Mouse (Mus musculus) gastrocnemius, adult 2 months (tissue): ENCODE measurements around the gene Gm21725. TPM values are rescaled to one million over a fixed set of nuclear protein-coding genes. Genes with fewer than 3 reads are reported as not detected.
"Not testable (repeated sequence)": the region's sequence is repeated elsewhere in the genome, so short reads cannot be mapped to it uniquely, and the experiment has no call there.

Experiments
- DNase-seq: peaks from one replicate; pipeline ENCODE4 v3.0.0; 2022
- H3K27ac ChIP-seq: fragments of 200-600 bp; 2 replicates; pipeline ENCODE4 v1.8.1; 2022; ENCODE audit warnings: mild to moderate bottlenecking
- H3K4me3 ChIP-seq: fragments of 200-600 bp; 2 replicates; pipeline ENCODE4 v1.8.1; 2022; ENCODE audit warnings: mild to moderate bottlenecking, moderate library complexity
- intact Hi-C: fragments of 180-260 bp; cut with DNase I; formaldehyde crosslinking; loops from one replicate; pipeline ENCODE4 v1.15.1; 2025
- long read RNA-seq, 2 experiments: library from polyadenylated mRNA; stranded (forward); transcript quantifications; one replicate each; pipeline ENCODE4 v2.0.0; 2021
- total RNA-seq, 2 experiments: library from RNA; stranded (reverse); gene quantifications; 2 replicates each; pipeline ENCODE4 v1.2.3; 2021

The Gm21725 gene
- not detected for total RNA-seq
- long read RNA-seq, experiment 1, result 0 reads
- long read RNA-seq, experiment 2, result 0 reads

DNA sequence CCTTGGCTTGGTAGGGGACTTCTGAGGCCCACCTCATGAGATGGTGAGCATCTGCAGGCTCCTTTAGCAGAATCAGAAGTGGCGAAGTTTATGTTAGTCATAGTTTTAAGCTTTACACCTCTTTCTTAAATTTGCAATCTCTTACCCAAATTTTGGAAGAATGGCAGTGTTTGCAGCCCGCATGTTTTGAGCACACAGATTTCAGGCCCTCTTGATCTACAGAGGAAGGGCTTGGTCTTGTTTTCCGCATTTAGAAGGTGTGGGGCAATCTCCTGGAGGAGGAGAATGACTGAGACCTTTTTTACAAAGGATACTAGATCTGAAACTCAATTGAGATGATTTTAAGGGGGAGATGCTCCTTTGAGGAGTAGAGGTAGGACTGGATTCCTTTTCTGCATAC, at the start of gene Gm21725:
Gene Gm21725, minus strand, starts transcription at position 101 of the 400 bp plus-strand sequence.
- H3K4me3 ChIP-seq, H3K27ac ChIP-seq, DNase-seq, intact Hi-C loops: not testable (repeated sequence)

Other genes starting within 250 kb of the Gm21725 start
- not detected for gene Gm21891, start 215.6 kb downstream of the Gm21725 start, total RNA-seq
- gene Gm21425, start 187.1 kb downstream of the Gm21725 start, total RNA-seq, result not detected
- gene Gm21828, start 125.1 kb downstream of the Gm21725 start, total RNA-seq, result not detected
- not detected for gene Gm21440, start 96.7 kb downstream of the Gm21725 start, total RNA-seq
- not detected for gene Gm21454, start 96.6 kb downstream of the Gm21725 start, total RNA-seq
- gene Gm21866, start 116.5 kb upstream of the Gm21725 start, total RNA-seq, result not detected
- gene Gm20773, start 145.0 kb upstream of the Gm21725 start, total RNA-seq, result not detected